In the genomic region with DNA sequence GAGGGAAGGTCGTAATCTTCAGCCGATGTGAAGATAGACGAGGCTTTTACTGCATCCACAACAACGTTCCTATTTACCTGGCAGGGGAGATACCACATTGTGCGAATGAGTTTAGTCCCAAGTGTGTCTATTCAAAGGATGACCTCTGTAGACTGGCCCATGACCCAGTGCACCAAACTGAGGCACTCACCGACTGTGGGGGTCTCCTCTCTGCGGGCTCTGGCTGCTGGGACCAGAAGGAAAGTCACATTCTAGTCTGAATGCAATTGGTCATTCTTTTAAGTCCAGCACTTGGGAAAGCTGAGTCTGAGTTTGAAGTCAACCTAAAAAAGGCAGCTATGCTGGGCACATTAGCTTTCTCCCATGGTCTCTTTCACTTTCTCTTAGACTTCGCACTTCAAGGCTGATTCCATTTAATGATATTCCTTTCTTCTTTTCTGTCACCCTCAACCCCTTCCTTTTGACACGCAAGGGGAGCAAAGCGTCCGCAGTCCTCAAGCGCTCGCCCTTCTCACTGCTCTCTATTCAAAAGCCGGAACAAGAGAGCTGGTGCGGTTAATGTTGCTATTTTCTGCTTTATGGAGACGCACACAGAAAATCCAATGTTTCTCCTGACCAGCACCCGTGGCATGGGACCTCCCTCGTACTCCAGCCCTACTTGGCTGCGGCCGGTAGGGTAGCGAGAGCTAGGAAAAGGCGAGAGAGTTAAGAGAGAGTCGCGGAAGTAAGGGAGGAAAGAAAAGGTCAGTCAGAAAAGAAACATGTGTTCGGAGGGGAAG, we compare ENCODE assay signal across 8 mouse cellular contexts. TPM values are rescaled to one million over a fixed set of nuclear protein-coding genes. Genes with fewer than 3 reads are reported as not detected.
DNase-seq lines count a peak whose midpoint lies in the region; ATAC-seq lines count a peak whose summit lies in the region.

No protein-coding gene starts in this region.

- H3K4me2 ChIP-seq in neural tube, embryonic 11.5 days (ENCODE audit: low read depth) = peak overlapping the region; percentile 36

- peaks cover 31% of the 10 kb centered on the region for H3K9me3 ChIP-seq in megakaryocyte, embryonic 14.5 days
- no peaks in the 10 kb centered on the region for H3K9me3 ChIP-seq in neural tube, embryonic 11.5 days (ENCODE audit: control insufficient read depth, low read length)

- peaks cover 91% of the 10 kb centered on the region for H3K27me3 ChIP-seq in megakaryocyte, embryonic 14.5 days (replicated peaks)
- H3K27me3 ChIP-seq in neural tube, embryonic 11.5 days (ENCODE audit: control insufficient read depth, insufficient read depth, low read length) = peaks cover 80% of the 10 kb centered on the region

- no peaks in the 10 kb centered on the region for H3K36me3 ChIP-seq in megakaryocyte, embryonic 14.5 days (replicated peaks; ENCODE audit: low read length)
- H3K36me3 ChIP-seq in neural tube, embryonic 11.5 days (ENCODE audit: control insufficient read depth, insufficient read depth, low read length) = no peaks in the 10 kb centered on the region

- no peak for ATAC-seq in megakaryocyte, adult 5-6 weeks (ENCODE audit: poor library complexity, severe bottlenecking)
- peak; percentile 51 for ATAC-seq in inflammation-experienced regulatory T-cells, adult 6 months
- no peak for ATAC-seq in neural tube, embryonic 11.5 days (ENCODE audit: insufficient read depth, low FRiP score, low TSS enrichment)

- peak; percentile 50 for DNase-seq in embryo, embryonic 10.5 days (ENCODE audit: low spot score)
- peak; percentile 46 for DNase-seq in neural tube, embryonic 11.5 days (ENCODE audit: low spot score)
- no peak for DNase-seq in spleen, postnatal 10 days (ENCODE audit: low spot score in 2 of 2)
- DNase-seq in cerebellum, postnatal 36 days = no peak
- DNase-seq in frontal cortex, postnatal 14 days (ENCODE audit: low spot score in 2 of 2) = no peak

- no peak overlapping the region for H3K27ac ChIP-seq in neural tube, embryonic 11.5 days (ENCODE audit: low read depth, low read length)

- under 1% methylated on average over 25 of the region's 25 CpGs for WGBS in neural tube, embryonic 11.5 days

- peak overlapping the region; percentile 91 for H3K4me3 ChIP-seq in megakaryocyte, embryonic 14.5 days (replicated peaks)
- peak overlapping the region; percentile 14 for H3K4me3 ChIP-seq in neural tube, embryonic 11.5 days (ENCODE audit: low read depth, low read length)

- no peak overlapping the region for H3K9ac ChIP-seq in neural tube, embryonic 11.5 days (ENCODE audit: low read length)

- H3K4me1 ChIP-seq in megakaryocyte, embryonic 14.5 days = peaks cover 41% of the 10 kb centered on the region
- no peaks in the 10 kb centered on the region for H3K4me1 ChIP-seq in neural tube, embryonic 11.5 days (ENCODE audit: control insufficient read depth, insufficient read depth, low read length)

RNA-seq across cellular contexts. Expression of a gene that starts 39.8 kb away (rescaled TPM):
- polyA plus RNA-seq in megakaryocyte, embryonic 14.5 days (2012; ENCODE audit: insufficient read depth, low replicate concordance) = 0.86 and 1.7 TPM in 2 replicates
- total RNA-seq in megakaryocyte, adult 5-6 weeks (2015) = 15.7 and 25.4 TPM in 2 replicates
- total RNA-seq in megakaryocyte, adult 5-6 weeks (2017) = 24.5 and 27.9 TPM in 2 replicates
- under 1 TPM in 1 of 3 experiments, not detected in 2; 0.43 TPM for polyA plus RNA-seq in inflammation-experienced regulatory T-cells, adult 6 months (2017; shearing (Covaris generic))
- polyA plus RNA-seq in neural tube, embryonic 11.5 days (2014; fragmentation: Nextera tagmentation; extraction: Ambion mirVana) = 0.80 and 2.5 TPM in 2 replicates

Comparison
In these comparisons a context has a peak if more than half of its experiments do, and no peak if none do; other contexts are left out.
1. DNase-seq: peak in embryo, embryonic 10.5 days (single experiment) and neural tube, embryonic 11.5 days (single experiment); none in spleen, postnatal 10 days (0 of 2), cerebellum, postnatal 36 days (0 of 2) and frontal cortex, postnatal 14 days (0 of 2).